Mouse (Mus musculus) MEL (cell line): ENCODE data around the gene Kcna6. TPM values are rescaled to one million over a fixed set of nuclear protein-coding genes. Genes with fewer than 3 reads are reported as not detected.

ENCODE experiments used
- DNase-seq: peaks from one replicate; pipeline ENCODE4 v3.0.0; 2011; ENCODE audit warnings: low read depth, low spot score
- H3K27ac ChIP-seq: 2 replicates; pipeline ENCODE4 v1.5.1; 2012; ENCODE audit warnings: low read depth, mild to moderate bottlenecking, control low read depth, low read length, moderate library complexity; ENCODE audit not compliant: control insufficient read depth
- H3K27me3 ChIP-seq, 2 experiments: fragments of 150-350 bp in 1 of 2; sonication (generic) in 1 of 2; 2 replicates each; pipeline ENCODE4 v1.6.1; 2012; ENCODE audit warnings: low read length in 2 of 2, mild to moderate bottlenecking in 2 of 2, improper control_type of control experiment in 1 of 2, moderate library complexity in 1 of 2; ENCODE audit not compliant: insufficient read depth in 2 of 2, control insufficient read depth in 1 of 2
- H3K36me3 ChIP-seq, 2 experiments: 2 replicates each; pipeline ENCODE4 v1.6.1; 2012 to 2014; ENCODE audit warnings: low read length in 2 of 2, improper control_type of control experiment in 1 of 2, inconsistent platforms in 1 of 2, mild to moderate bottlenecking in 1 of 2; ENCODE audit not compliant: insufficient read depth in 2 of 2, control insufficient read depth in 1 of 2
- H3K4me1 ChIP-seq, 2 experiments: fragments of 150-350 bp in 1 of 2; sonication (generic) in 1 of 2; 2 replicates each; pipeline ENCODE4 v1.6.1; 2012; ENCODE audit warnings: low read length in 2 of 2, improper control_type of control experiment in 1 of 2, mild to moderate bottlenecking in 1 of 2; ENCODE audit not compliant: insufficient read depth in 2 of 2, control insufficient read depth in 1 of 2
- H3K4me3 ChIP-seq, 2 experiments: fragments of 150-350 bp in 1 of 2; sonication (generic) in 1 of 2; 2 replicates each; pipeline ENCODE4 v1.5.1; 2012; ENCODE audit warnings: low read depth in 2 of 2, low read length in 2 of 2, mild to moderate bottlenecking in 2 of 2, moderate library complexity in 2 of 2, control low read depth in 1 of 2, improper control_type of control experiment in 1 of 2; ENCODE audit not compliant: control insufficient read depth in 1 of 2, insufficient read depth in 1 of 2
- H3K79me2 ChIP-seq: 2 replicates; pipeline ENCODE4 v1.6.1; 2012; ENCODE audit warnings: mild to moderate bottlenecking, low read length, moderate library complexity; ENCODE audit not compliant: control insufficient read depth, poor library complexity, insufficient read depth
- H3K9ac ChIP-seq: 2 replicates; pipeline ENCODE4 v1.6.1; 2012; ENCODE audit warnings: low read depth, mild to moderate bottlenecking, control low read depth, low read length, moderate library complexity; ENCODE audit not compliant: control insufficient read depth, poor library complexity, severe bottlenecking
- H3K9me3 ChIP-seq: fragments of 150-350 bp; sonication (generic); replicated peaks from 2 replicates; pipeline ENCODE4 v1.6.1; 2012; ENCODE audit warnings: mild to moderate bottlenecking, low read length, improper control_type of control experiment, moderate library complexity; ENCODE audit not compliant: insufficient read depth
- CHD1 ChIP-seq: IDR thresholded peaks from 2 replicates; pipeline ENCODE4 v1.6.1; 2012; ENCODE audit warnings: low read depth, mild to moderate bottlenecking, inconsistent platforms, low read length, improper control_type of control experiment
- CTCF ChIP-seq, 3 experiments: IDR thresholded peaks in 2 of 3; conservative IDR thresholded peaks in 1 of 3; 2 replicates each; pipeline ENCODE4 v1.5.1; 2011 to 2012; ENCODE audit warnings: low read length in 3 of 3, low read depth in 2 of 3, mild to moderate bottlenecking in 2 of 3, improper control_type of control experiment in 1 of 3, inconsistent platforms in 1 of 3, mixed read lengths in 1 of 3, moderate library complexity in 1 of 3; ENCODE audit not compliant: control insufficient read depth in 1 of 3, insufficient read depth in 1 of 3, poor library complexity in 1 of 3, severe bottlenecking in 1 of 3
- ELF1 ChIP-seq: IDR thresholded peaks from 2 replicates; pipeline ENCODE4 v1.6.1; 2014; ENCODE audit warnings: low read depth, mild to moderate bottlenecking, inconsistent platforms, low read length, improper control_type of control experiment, moderate library complexity
- ETS1 ChIP-seq: IDR thresholded peaks from 2 replicates; pipeline ENCODE4 v1.6.1; 2012; ENCODE audit warnings: low read depth, mild to moderate bottlenecking, inconsistent platforms, low read length, improper control_type of control experiment, moderate library complexity
- GABPA ChIP-seq: IDR thresholded peaks from 2 replicates; pipeline ENCODE4 v1.6.1; 2012; ENCODE audit warnings: low read depth, mild to moderate bottlenecking, inconsistent platforms, low read length, improper control_type of control experiment, moderate library complexity
- HCFC1 ChIP-seq: IDR thresholded peaks from 2 replicates; pipeline ENCODE4 v1.6.1; 2012; ENCODE audit warnings: low read depth, mild to moderate bottlenecking, inconsistent platforms, low read length, improper control_type of control experiment, moderate library complexity
- KAT2A ChIP-seq: conservative IDR thresholded peaks from 2 replicates; pipeline ENCODE4 v1.6.1; 2012; ENCODE audit warnings: low read depth, low read length, improper control_type of control experiment, inconsistent platforms
- MAX ChIP-seq: IDR thresholded peaks from 2 replicates; pipeline ENCODE4 v1.6.1; 2011; ENCODE audit warnings: low read length, improper control_type of control experiment
- MEF2A ChIP-seq: IDR thresholded peaks from 2 replicates; pipeline ENCODE4 v1.6.1; 2014; ENCODE audit warnings: low read depth, mild to moderate bottlenecking, inconsistent platforms, low read length, improper control_type of control experiment; ENCODE audit not compliant: poor library complexity, insufficient replicate concordance, severe bottlenecking; ENCODE audit errors: extremely low read depth
- MXI1 ChIP-seq: IDR thresholded peaks from 2 replicates; pipeline ENCODE4 v1.6.1; 2011; ENCODE audit warnings: mild to moderate bottlenecking, low read depth, low read length, improper control_type of control experiment
- MYB ChIP-seq: IDR thresholded peaks from 2 replicates; pipeline ENCODE4 v1.6.1; 2011; ENCODE audit warnings: mild to moderate bottlenecking, low read depth, low read length, improper control_type of control experiment
- NELFE ChIP-seq: IDR thresholded peaks from 2 replicates; pipeline ENCODE4 v1.6.1; 2011; ENCODE audit warnings: low read depth, low read length, improper control_type of control experiment
- POLR2A ChIP-seq, 2 experiments: IDR thresholded peaks; 2 replicates each; pipeline ENCODE4 v1.6.1; 2011 to 2012; ENCODE audit warnings: low read length in 2 of 2, mild to moderate bottlenecking in 2 of 2, control low read depth in 1 of 2, improper control_type of control experiment in 1 of 2, low read depth in 1 of 2, moderate library complexity in 1 of 2; ENCODE audit not compliant: control insufficient read depth in 1 of 2, insufficient read depth in 1 of 2, poor library complexity in 1 of 2
- RCOR1 ChIP-seq: IDR thresholded peaks from 2 replicates; pipeline ENCODE4 v1.6.1; 2012; ENCODE audit warnings: low read depth, mild to moderate bottlenecking, inconsistent platforms, low read length, improper control_type of control experiment
- SIN3A ChIP-seq: IDR thresholded peaks from 2 replicates; pipeline ENCODE4 v1.6.1; 2012; ENCODE audit warnings: low read length, improper control_type of control experiment, inconsistent platforms
- TBP ChIP-seq: IDR thresholded peaks from 2 replicates; pipeline ENCODE4 v1.8.0; 2011; ENCODE audit warnings: low read depth, low read length, improper control_type of control experiment
- USF1 ChIP-seq: IDR thresholded peaks from 2 replicates; pipeline ENCODE4 v1.6.1; 2014; ENCODE audit warnings: low read depth, mild to moderate bottlenecking, inconsistent platforms, low read length, improper control_type of control experiment, moderate library complexity
- USF2 ChIP-seq, 2 experiments: IDR thresholded peaks; 2 replicates each; pipeline ENCODE4 v1.6.1; 2011 to 2012; ENCODE audit warnings: improper control_type of control experiment in 2 of 2, low read length in 2 of 2, borderline replicate concordance in 1 of 2, inconsistent platforms in 1 of 2, low read depth in 1 of 2, mild to moderate bottlenecking in 1 of 2; ENCODE audit not compliant: insufficient read depth in 1 of 2
- ZC3H11A ChIP-seq: IDR thresholded peaks from 2 replicates; pipeline ENCODE4 v1.6.1; 2012; ENCODE audit warnings: low read depth, mild to moderate bottlenecking, inconsistent platforms, low read length, improper control_type of control experiment
- ZKSCAN1 ChIP-seq: IDR thresholded peaks from 2 replicates; pipeline ENCODE4 v1.6.1; 2012; ENCODE audit warnings: low read depth, mild to moderate bottlenecking, inconsistent platforms, low read length, improper control_type of control experiment, moderate library complexity
- ZMIZ1 ChIP-seq: IDR thresholded peaks from 2 replicates; pipeline ENCODE4 v1.6.1; 2012; ENCODE audit warnings: low read depth, mild to moderate bottlenecking, inconsistent platforms, low read length, improper control_type of control experiment, moderate library complexity
- ZNF384 ChIP-seq: IDR thresholded peaks from 2 replicates; pipeline ENCODE4 v1.6.1; 2012; ENCODE audit warnings: low read depth, mild to moderate bottlenecking, inconsistent platforms, low read length, improper control_type of control experiment
- polyA plus RNA-seq, 2 experiments: library from polyadenylated mRNA; stranded (reverse) in 1 of 2; unstranded in 1 of 2; fragments of >175 nt in 1 of 2; fragments of >200 nt in 1 of 2; gene quantifications; 2 replicates each; pipeline versions ENCODE4 v1.2.1 to v1.2.4; 2012; ENCODE audit warnings: low replicate concordance in 2 of 2, low read depth in 1 of 2; ENCODE audit not compliant: insufficient read length in 2 of 2, insufficient read depth in 1 of 2, missing spikeins in 1 of 2
- total RNA-seq: library from RNA; depleted of rRNA; stranded (reverse); fragments of 300-350 nt; gene quantifications from 2 replicates; pipeline ENCODE4 v1.2.3, GENCODE M21; 2012

Gene Kcna6
- total and polyA plus RNA-seq, 3 experiments: not detected

DNA sequence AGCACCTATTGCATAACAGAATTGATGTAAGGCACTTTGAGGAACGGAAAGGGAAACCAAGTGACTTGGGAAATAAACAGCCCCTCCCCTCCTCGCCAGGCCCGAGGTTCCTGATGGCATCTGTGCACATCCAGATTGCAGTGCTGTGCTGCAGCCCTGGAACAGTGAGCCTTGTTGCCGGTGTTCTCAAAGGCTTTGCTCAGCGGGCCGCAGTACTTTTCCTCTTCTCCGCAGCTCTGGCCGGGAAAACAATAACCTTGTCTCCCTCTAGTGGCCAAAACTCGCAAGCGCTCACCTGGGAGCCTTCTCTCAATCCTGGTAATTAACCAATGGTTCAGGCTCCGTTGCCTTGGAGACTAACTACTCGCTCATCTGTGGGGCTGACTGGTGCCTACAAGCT lies 38.4 kb downstream of the Kcna6 start (continued):
- no peak for TF ChIP-seq ZNF384
- TF ChIP-seq ZC3H11A: 0 out of 2 replicates have a peak, but pooled peaks have one; percentile 5
- no peak for TF ChIP-seq SIN3A

DNA sequence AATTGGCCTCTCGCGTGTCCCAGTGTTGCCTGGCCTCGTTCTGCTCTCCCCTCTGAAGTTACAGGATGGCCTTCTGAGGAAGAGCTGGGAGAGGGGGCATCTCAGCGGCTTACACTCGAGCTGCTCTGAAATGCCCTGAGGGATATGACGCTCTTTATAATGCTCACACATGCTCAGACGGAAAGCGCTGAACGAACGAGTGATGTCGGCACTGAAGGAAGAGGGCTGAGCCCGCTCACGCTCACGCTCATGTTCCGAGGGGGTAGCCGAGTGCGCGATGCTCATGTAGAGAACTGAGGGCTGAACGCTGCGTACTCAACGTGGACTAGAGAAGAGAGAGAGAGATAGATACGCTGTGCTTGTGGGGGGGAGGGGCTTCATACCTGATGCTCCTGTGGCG lies 39.3 kb downstream of the Kcna6 start:
- H3K4me1 ChIP-seq: no peaks in the 10 kb centered on the region
- no peak overlapping the region for H3K4me3 ChIP-seq
- H3K27me3 ChIP-seq: no peaks in the 10 kb centered on the region
- H3K9me3 ChIP-seq: no peaks in the 10 kb centered on the region
- no peak overlapping the region for H3K27ac ChIP-seq
- no peak for TF ChIP-seq GABPA
- TF ChIP-seq USF1: no peak
- TF ChIP-seq MYB: no peak
- no peak for TF ChIP-seq USF2 (IDR thresholded peaks at IDR 0.05; ENCODE audit: borderline replicate concordance in 1 of 2, insufficient read depth in 1 of 2, low read depth in 1 of 2, low read length in 2 of 2)
- no peak for TF ChIP-seq ZMIZ1
- no peak for TF ChIP-seq ETS1
- TF ChIP-seq KAT2A: no peak
- no peak for TF ChIP-seq MAX
- TF ChIP-seq ELF1: no peak
- TF ChIP-seq NELFE: no peak
- no peak for TF ChIP-seq CHD1
- TF ChIP-seq ZKSCAN1: no peak
- TF ChIP-seq TBP: no peak
- no peak for TF ChIP-seq MEF2A
- no peak for TF ChIP-seq MXI1
- TF ChIP-seq POLR2A (IDR thresholded peaks at IDR 0.05; ENCODE audit: control insufficient read depth in 1 of 2, insufficient read depth in 1 of 2, low read depth in 1 of 2, low read length in 2 of 2, poor library complexity in 1 of 2): no peak
- TF ChIP-seq CTCF (IDR thresholded peaks at IDR 0.05 in 2 of 3, conservative IDR thresholded peaks at IDR 0.05 in 1 of 3; ENCODE audit: control insufficient read depth in 1 of 3, insufficient read depth in 1 of 3, low read depth in 2 of 3, low read length in 3 of 3, poor library complexity in 1 of 3, severe bottlenecking in 1 of 3): no peak
- TF ChIP-seq HCFC1: no peak
- no peak for TF ChIP-seq RCOR1
- no peak for TF ChIP-seq SIN3A
- TF ChIP-seq, all 39 proteins: peak for 0
- no peak overlapping the region for H3K9ac ChIP-seq
- DNase-seq: no peak
- H3K36me3 ChIP-seq: no peaks in the 10 kb centered on the region
- H3K79me2 ChIP-seq: no peaks in the 10 kb centered on the region
